Mouse (Mus musculus) forebrain, embryonic 10.5 days (tissue): Measurements from ENCODE around the gene Actl10. TPM values are rescaled to one million over a fixed set of nuclear protein-coding genes. Genes with fewer than 3 reads are reported as not detected.

Experiments
- DNase-seq: peaks from one replicate; pipeline ENCODE4 v3.0.0-alpha.2; 2017; ENCODE audit warnings: low spot score; ENCODE audit errors: extremely low spot score
- H3K27ac ChIP-seq: fragments of 300-500 bp; sonication (generic); 2 replicates; pipeline ENCODE4 v1.5.1; 2016; ENCODE audit warnings: mild to moderate bottlenecking
- H3K27me3 ChIP-seq: fragments of 300-500 bp; sonication (generic); 2 replicates; pipeline ENCODE4 v1.6.1; 2016; ENCODE audit warnings: mild to moderate bottlenecking; ENCODE audit not compliant: poor library complexity, severe bottlenecking
- H3K36me3 ChIP-seq: fragments of 300-500 bp; sonication (generic); replicated peaks from 2 replicates; pipeline ENCODE4 v1.6.1; 2016; ENCODE audit warnings: mild to moderate bottlenecking, moderate library complexity
- H3K4me1 ChIP-seq: fragments of 300-500 bp; sonication (generic); 2 replicates; pipeline ENCODE4 v1.6.1; 2016
- H3K4me3 ChIP-seq: fragments of 300-500 bp; sonication (generic); 2 replicates; pipeline ENCODE4 v1.5.1; 2016; ENCODE audit warnings: mild to moderate bottlenecking, moderate library complexity
- H3K9me3 ChIP-seq: fragments of 300-500 bp; sonication (generic); 2 replicates; pipeline ENCODE4 v1.6.1; 2016; ENCODE audit warnings: mild to moderate bottlenecking, moderate library complexity
- WGBS: fragments of 180-500 bp; shearing (Covaris S2); methylation state at CpG from one replicate; pipeline ENCODE4 v1.1.7; 2016; 5-methylcytosine and 5-hydroxymethylcytosine counted together
- polyA plus RNA-seq: library from polyadenylated mRNA; unstranded; fragments of >200 nt; fragmentation: Nextera tagmentation; extraction: Ambion mirVana; gene quantifications from 2 replicates; pipeline ENCODE4 v1.2.1, GENCODE M21; 2016

Gene Actl10
- polyA plus RNA-seq, 1 experiment from 2014 or later, result 0.55 TPM

- Histone ChIP-seq H3K4me1 (no peaks in the 10 kb centered on the region), H3K27ac (no peak overlapping the region), H3K4me3 (no peak overlapping the region), H3K27me3 (no peaks in the 10 kb centered on the region), H3K36me3 (peaks cover 3% of the 10 kb centered on the region; the same call in 1 of the 2 replicates), H3K9me3 (no peaks in the 10 kb centered on the region; the same call in 1 of the 2 replicates)
- DNase-seq, result no peak
- WGBS, result 86% methylated on average over 3 of the region's 3 CpGs
Observed at GRCm38 (mm10) chr2:154591239-154591638, 39.7 kb downstream of the Actl10 start.

- WGBS, result 75% methylated on average over 3 of the region's 3 CpGs
Observed at GRCm38 (mm10) chr2:154593025-154593424, 41.4 kb downstream of the Actl10 start.

GRCm38 (mm10) chr2:154595775-154596174 is 44.2 kb downstream of the Actl10 start:
- DNase-seq, result no peak
- H3K4me1 ChIP-seq, result no peaks in the 10 kb centered on the region
- H3K27ac ChIP-seq, result no peak overlapping the region
- H3K27me3 ChIP-seq, result no peaks in the 10 kb centered on the region
- H3K36me3 ChIP-seq, result 0 out of 2 replicates have a peak, but pooled peaks cover 3% of the 10 kb centered on the region
- H3K9me3 ChIP-seq, result no peaks in the 10 kb centered on the region; the same call in 1 of the 2 replicates
- WGBS, result 85% methylated on average over 5 of the region's 5 CpGs
- no peak overlapping the region for H3K4me3 ChIP-seq

More at GRCm38 (mm10) chr2:154593025-154593424, 41.4 kb downstream of the Actl10 start:
- H3K27me3 ChIP-seq, result no peaks in the 10 kb centered on the region
- no peak for DNase-seq
- no peak overlapping the region for H3K27ac ChIP-seq
- H3K9me3 ChIP-seq, result no peaks in the 10 kb centered on the region; the same call in 1 of the 2 replicates
- 0 out of 2 replicates have a peak, but pooled peaks cover 3% of the 10 kb centered on the region for H3K36me3 ChIP-seq
- H3K4me1 ChIP-seq, result no peaks in the 10 kb centered on the region
- no peak overlapping the region for H3K4me3 ChIP-seq

- no peaks in the 10 kb centered on the region for H3K4me1 ChIP-seq
- 0 out of 2 replicates have a peak, but pooled peaks cover 3% of the 10 kb centered on the region for H3K36me3 ChIP-seq
- H3K9me3 ChIP-seq, result no peaks in the 10 kb centered on the region; the same call in 1 of the 2 replicates
- no peak overlapping the region for H3K4me3 ChIP-seq
- WGBS, result 85% methylated on average over 3 of the region's 3 CpGs
- DNase-seq, result no peak
- no peaks in the 10 kb centered on the region for H3K27me3 ChIP-seq
- H3K27ac ChIP-seq, result no peak overlapping the region
Observed at GRCm38 (mm10) chr2:154597399-154597798, 45.8 kb downstream of the Actl10 start.

GRCm38 (mm10) chr2:154600586-154600985 is 49.0 kb downstream of the Actl10 start:
- H3K9me3 ChIP-seq, result no peaks in the 10 kb centered on the region
- peaks cover 16% of the 10 kb centered on the region for H3K4me1 ChIP-seq
- H3K27me3 ChIP-seq, result no peaks in the 10 kb centered on the region
- DNase-seq, result no peak
- H3K27ac ChIP-seq, result no peak overlapping the region
- WGBS, result 69% methylated on average over 6 of the region's 6 CpGs
- no peak overlapping the region for H3K4me3 ChIP-seq
- no peaks in the 10 kb centered on the region for H3K36me3 ChIP-seq

- Histone ChIP-seq H3K27ac (no peak overlapping the region), H3K36me3 (no peaks in the 10 kb centered on the region), H3K4me1 (peaks cover 16% of the 10 kb centered on the region), H3K9me3 (no peaks in the 10 kb centered on the region), H3K4me3 (no peak overlapping the region), H3K27me3 (no peaks in the 10 kb centered on the region)
- WGBS, result 78% methylated on average over 3 of the region's 3 CpGs
- DNase-seq, result no peak
Observed at GRCm38 (mm10) chr2:154601324-154601723, 49.7 kb downstream of the Actl10 start.

Other genes starting within 250 kb of the Actl10 start
- gene Bpifb9b, start 244.5 kb upstream of the Actl10 start, polyA plus RNA-seq, result not detected in 2 replicates
- gene Cdk5rap1, start 178.8 kb upstream of the Actl10 start, polyA plus RNA-seq, result 13.0 and 14.9 TPM in 2 replicates
- 2.5 TPM in 2 replicates for gene Snta1, start 143.7 kb upstream of the Actl10 start, polyA plus RNA-seq
- gene Cbfa2t2, start 115.3 kb upstream of the Actl10 start, polyA plus RNA-seq, result 57.4 and 59.3 TPM in 2 replicates
- gene 1700003F12Rik, start 4.7 kb upstream of the Actl10 start, polyA plus RNA-seq, result 4.2 and 4.7 TPM in 2 replicates
- gene Necab3, start 7.1 kb downstream of the Actl10 start, polyA plus RNA-seq, result 3.6 and 3.9 TPM in 2 replicates
- gene E2f1, start 18.1 kb downstream of the Actl10 start, polyA plus RNA-seq, result 27.8 and 28.6 TPM in 2 replicates
- 9.3 and 12.4 TPM in 2 replicates for gene Pxmp4, start 51.9 kb downstream of the Actl10 start, polyA plus RNA-seq
- 0.93 and 1.2 TPM in 2 replicates for gene Zfp341, start 61.5 kb downstream of the Actl10 start, polyA plus RNA-seq
- gene 4930519P11Rik, start 61.7 kb downstream of the Actl10 start, polyA plus RNA-seq, result 0.34 and 0.53 TPM in 2 replicates
- gene Chmp4b, start 99.9 kb downstream of the Actl10 start, polyA plus RNA-seq, result 12.9 and 13.4 TPM in 2 replicates
- not detected in 2 replicates for gene Gm14214, start 218.3 kb downstream of the Actl10 start, polyA plus RNA-seq
- gene Raly, start 239.3 kb downstream of the Actl10 start, polyA plus RNA-seq, result 45.6 and 56.1 TPM in 2 replicates
- gene a, start 239.6 kb downstream of the Actl10 start, polyA plus RNA-seq, result 1.3 and 2.0 TPM in 2 replicates